Mouse (Mus musculus): ENCODE results near the gene Eef1akmt3. TPM values are rescaled to one million over a fixed set of nuclear protein-coding genes. Genes with fewer than 3 reads are reported as not detected.

Gene Eef1akmt3
- total and polyA plus RNA-seq, 2 experiments from 2014 or later: 0.19 to 0.31 TPM

DNA sequence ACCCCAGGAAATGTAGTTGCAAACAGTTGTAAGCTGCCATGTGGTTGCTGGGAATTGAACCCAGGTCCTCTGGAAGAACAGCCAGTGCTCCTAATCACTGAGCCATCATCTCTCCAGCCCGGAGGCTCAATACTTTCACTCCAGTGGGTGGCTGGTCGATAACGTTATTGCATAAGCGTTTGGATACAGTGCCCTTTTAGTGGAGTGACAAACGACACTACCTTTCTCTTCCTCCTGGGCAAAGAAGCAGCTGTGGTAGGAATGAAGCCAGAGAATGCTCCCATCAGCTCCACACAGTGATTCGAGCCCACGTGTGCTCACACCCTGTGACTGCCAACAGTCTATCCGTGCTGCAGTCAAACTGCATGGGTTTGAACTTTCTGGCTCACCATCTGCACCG is 29.9 kb upstream of the Eef1akmt3 start:
- Histone ChIP-seq H3K27ac (peak overlapping the region; percentile 89), H3K4me3 (ENCODE audit: low read length) (peak overlapping the region; percentile 54), H3K9me3 (ENCODE audit: low read length) (no peaks in the 10 kb centered on the region), H3K4me2 (ENCODE audit: low read depth, low read length) (peak overlapping the region; percentile 96), H3K4me1 (ENCODE audit: insufficient read depth, low read length) (0 out of 2 replicates have a peak, but pooled peaks cover 9% of the 10 kb centered on the region), H3K36me3 (ENCODE audit: insufficient read depth, low read length) (peaks cover 20% of the 10 kb centered on the region), H3K27me3 (ENCODE audit: insufficient read depth, low read length) (no peaks in the 10 kb centered on the region), H3K9ac (replicated peaks; ENCODE audit: low read length) (peak overlapping the region; percentile 66)
- WGBS: 72% methylated on average over 9 of the region's 9 CpGs
- ATAC-seq: no peak
- TF ChIP-seq CTCF (IDR thresholded peaks at IDR 0.05; ENCODE audit: low read depth): no peak
- DNase-seq (ENCODE audit: low spot score): no peak

- peak; percentile 98 for DNase-seq (ENCODE audit: low spot score)
Observed at GRCm38 (mm10) chr10:127070190-127071121, 29.1 kb upstream of the Eef1akmt3 start, which contains the start of gene Tspan31. Tspan31 (minus strand) TSS chr10:127070264.

DNA sequence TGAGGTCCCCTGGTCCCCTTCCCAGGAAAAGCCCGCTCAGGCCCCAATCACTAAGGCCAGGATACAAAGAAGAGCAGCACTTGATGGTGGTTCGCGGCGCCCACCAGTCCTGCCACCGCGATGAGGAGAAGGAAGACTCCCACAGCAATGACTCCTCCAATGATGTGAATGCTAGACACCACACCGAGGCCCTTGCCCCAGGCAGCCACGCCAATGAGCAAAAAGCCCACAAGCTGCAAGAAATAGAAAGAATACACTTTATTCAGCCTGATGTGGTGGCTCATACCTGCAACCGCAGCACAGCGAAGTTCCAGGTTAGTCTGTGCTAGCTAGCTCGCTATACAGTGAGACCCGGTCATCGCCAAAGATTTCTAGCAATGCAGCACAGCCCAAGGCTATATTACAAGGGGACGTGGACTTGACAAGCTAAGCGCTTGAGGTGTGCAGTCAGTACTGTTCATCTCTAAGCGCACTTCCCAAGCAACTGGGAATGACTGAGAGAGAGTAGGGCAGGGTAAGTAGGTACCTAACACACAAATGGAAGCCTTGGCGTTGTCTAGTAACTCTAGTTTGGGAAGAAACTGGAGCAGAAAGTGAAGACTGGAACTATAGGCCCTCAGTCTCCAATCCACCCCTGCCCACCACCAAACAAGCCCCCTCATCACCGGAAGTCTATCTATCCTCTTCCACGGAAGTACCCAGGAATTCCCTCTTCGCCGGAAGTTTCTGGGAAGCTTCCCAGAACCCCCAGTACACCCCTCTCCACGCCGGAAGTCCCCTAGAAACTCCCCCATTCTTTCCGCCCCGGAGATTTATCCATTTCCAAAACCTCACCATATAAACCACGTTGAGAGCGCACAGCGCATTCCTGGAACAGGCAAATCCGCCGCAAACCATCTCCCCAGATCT is 28.2 kb upstream of the Eef1akmt3 start:
- peak; percentile 86 for ATAC-seq
- no peak for TF ChIP-seq CTCF (IDR thresholded peaks at IDR 0.05; ENCODE audit: low read depth)

More at GRCm38 (mm10) chr10:127070190-127071121, 29.1 kb upstream of the Eef1akmt3 start, which contains the start of gene Tspan31:
- H3K27ac ChIP-seq: peak within 1 kb of the TSS; percentile 89
- peaks cover 28% of the 10 kb centered on the region for H3K36me3 ChIP-seq (ENCODE audit: insufficient read depth, low read length)
- TF ChIP-seq CTCF (IDR thresholded peaks at IDR 0.05; ENCODE audit: low read depth): no peak
- peak; percentile 94 for ATAC-seq
- H3K27me3 ChIP-seq (ENCODE audit: insufficient read depth, low read length): no peaks in the 10 kb centered on the region
- peak within 1 kb of the TSS; percentile 54 for H3K4me3 ChIP-seq (ENCODE audit: low read length)
- H3K9me3 ChIP-seq (ENCODE audit: low read length): no peaks in the 10 kb centered on the region
- 0 out of 2 replicates have a peak, but pooled peaks cover 9% of the 10 kb centered on the region for H3K4me1 ChIP-seq (ENCODE audit: insufficient read depth, low read length)
- H3K4me2 ChIP-seq (ENCODE audit: low read depth, low read length): peak within 1 kb of the TSS; percentile 96
- WGBS: 2% methylated on average over 36 of the region's 36 CpGs
- peak within 1 kb of the TSS; percentile 66 for H3K9ac ChIP-seq (replicated peaks; ENCODE audit: low read length)

DNA sequence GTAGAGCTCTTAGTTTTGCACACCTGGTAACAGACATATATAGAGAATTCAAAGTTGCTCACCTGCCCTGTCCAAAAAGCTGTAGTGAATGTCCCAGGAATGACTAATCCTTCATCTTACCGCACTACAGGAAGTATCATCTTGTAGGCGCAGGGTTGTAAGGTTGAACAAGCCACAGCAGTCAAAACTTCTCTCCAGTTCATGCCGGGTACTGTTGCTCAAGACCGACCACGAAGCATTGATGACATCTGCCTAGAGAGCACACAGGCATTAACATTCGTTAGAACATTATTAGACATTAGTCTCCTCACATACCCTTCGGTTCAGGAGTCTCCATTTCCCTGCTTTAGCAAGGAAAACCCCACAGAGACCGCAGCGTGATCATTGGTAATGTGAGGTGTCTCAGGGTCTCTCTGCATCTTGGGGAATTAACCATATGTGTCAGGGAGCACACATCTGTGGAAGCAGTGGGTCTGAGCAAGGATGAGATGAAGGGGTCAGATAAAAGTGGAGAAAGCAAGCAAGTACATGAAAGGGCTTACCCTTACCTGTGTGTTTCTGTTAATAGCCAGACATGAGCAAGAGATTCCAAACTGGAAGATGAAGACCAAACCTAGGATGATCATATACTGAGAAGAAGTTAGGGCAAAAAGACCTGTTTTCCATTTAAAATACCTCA is 27.2 kb upstream of the Eef1akmt3 start:
- Histone ChIP-seq H3K27ac (peak overlapping the region; percentile 89; the same call in 1 of the 2 replicates), H3K9ac (replicated peaks; ENCODE audit: low read length) (0 out of 2 replicates have a peak overlapping the region, but pooled peaks have one; percentile 66), H3K4me3 (ENCODE audit: low read length) (no peak overlapping the region), H3K4me2 (ENCODE audit: low read depth, low read length) (peak overlapping the region; percentile 96), H3K4me1 (ENCODE audit: insufficient read depth, low read length) (peaks cover 17% of the 10 kb centered on the region; the same call in 1 of the 2 replicates), H3K27me3 (ENCODE audit: insufficient read depth, low read length) (no peaks in the 10 kb centered on the region), H3K9me3 (ENCODE audit: low read length) (no peaks in the 10 kb centered on the region), H3K36me3 (ENCODE audit: insufficient read depth, low read length) (peaks cover 36% of the 10 kb centered on the region)
- no peak for DNase-seq (ENCODE audit: low spot score)
- WGBS: 79% methylated on average over 9 of the region's 9 CpGs
- no peak for TF ChIP-seq CTCF (IDR thresholded peaks at IDR 0.05; ENCODE audit: low read depth)
- no peak for ATAC-seq

More for the DNA sequence above, 28.2 kb upstream of the Eef1akmt3 start:
- Histone ChIP-seq H3K27ac (peak overlapping the region; percentile 89), H3K9me3 (ENCODE audit: low read length) (no peaks in the 10 kb centered on the region), H3K9ac (replicated peaks; ENCODE audit: low read length) (peak overlapping the region; percentile 66), H3K4me1 (ENCODE audit: insufficient read depth, low read length) (peaks cover 14% of the 10 kb centered on the region; the same call in 1 of the 2 replicates), H3K4me2 (ENCODE audit: low read depth, low read length) (peak overlapping the region; percentile 96), H3K4me3 (ENCODE audit: low read length) (peak overlapping the region; percentile 54), H3K27me3 (ENCODE audit: insufficient read depth, low read length) (no peaks in the 10 kb centered on the region), H3K36me3 (ENCODE audit: insufficient read depth, low read length) (peaks cover 36% of the 10 kb centered on the region)
- DNase-seq (ENCODE audit: low spot score): peak; percentile 88
- 8% methylated on average over 30 of the region's 30 CpGs for WGBS

GRCm38 (mm10) chr10:127066519-127067018 is 25.3 kb upstream of the Eef1akmt3 start:
- WGBS: 85% methylated on average over 14 of the region's 14 CpGs
- H3K4me1 ChIP-seq (ENCODE audit: insufficient read depth, low read length): peaks cover 18% of the 10 kb centered on the region; the same call in 1 of the 2 replicates
- no peaks in the 10 kb centered on the region for H3K27me3 ChIP-seq (ENCODE audit: insufficient read depth, low read length)
- DNase-seq (ENCODE audit: low spot score): no peak
- H3K9me3 ChIP-seq (ENCODE audit: low read length): no peaks in the 10 kb centered on the region
- H3K36me3 ChIP-seq (ENCODE audit: insufficient read depth, low read length): peaks cover 36% of the 10 kb centered on the region
- TF ChIP-seq CTCF (IDR thresholded peaks at IDR 0.05; ENCODE audit: low read depth): no peak
- no peak overlapping the region for H3K9ac ChIP-seq (replicated peaks; ENCODE audit: low read length)
- no peak overlapping the region for H3K27ac ChIP-seq
- H3K4me2 ChIP-seq (ENCODE audit: low read depth, low read length): no peak overlapping the region
- H3K4me3 ChIP-seq (ENCODE audit: low read length): no peak overlapping the region
- no peak for ATAC-seq
